Mouse (Mus musculus) lung, postnatal 36 days (tissue): Measurements from ENCODE around the gene Cttnbp2.
A peak's percentile ranks its signal among the peaks of the same experiment; 100 is the strongest.

ENCODE experiments used
- DNase-seq: peaks from one replicate; pipeline ENCODE4 v3.0.0; 2022; ENCODE audit warnings: mixed read lengths

Gene Cttnbp2

DNA sequence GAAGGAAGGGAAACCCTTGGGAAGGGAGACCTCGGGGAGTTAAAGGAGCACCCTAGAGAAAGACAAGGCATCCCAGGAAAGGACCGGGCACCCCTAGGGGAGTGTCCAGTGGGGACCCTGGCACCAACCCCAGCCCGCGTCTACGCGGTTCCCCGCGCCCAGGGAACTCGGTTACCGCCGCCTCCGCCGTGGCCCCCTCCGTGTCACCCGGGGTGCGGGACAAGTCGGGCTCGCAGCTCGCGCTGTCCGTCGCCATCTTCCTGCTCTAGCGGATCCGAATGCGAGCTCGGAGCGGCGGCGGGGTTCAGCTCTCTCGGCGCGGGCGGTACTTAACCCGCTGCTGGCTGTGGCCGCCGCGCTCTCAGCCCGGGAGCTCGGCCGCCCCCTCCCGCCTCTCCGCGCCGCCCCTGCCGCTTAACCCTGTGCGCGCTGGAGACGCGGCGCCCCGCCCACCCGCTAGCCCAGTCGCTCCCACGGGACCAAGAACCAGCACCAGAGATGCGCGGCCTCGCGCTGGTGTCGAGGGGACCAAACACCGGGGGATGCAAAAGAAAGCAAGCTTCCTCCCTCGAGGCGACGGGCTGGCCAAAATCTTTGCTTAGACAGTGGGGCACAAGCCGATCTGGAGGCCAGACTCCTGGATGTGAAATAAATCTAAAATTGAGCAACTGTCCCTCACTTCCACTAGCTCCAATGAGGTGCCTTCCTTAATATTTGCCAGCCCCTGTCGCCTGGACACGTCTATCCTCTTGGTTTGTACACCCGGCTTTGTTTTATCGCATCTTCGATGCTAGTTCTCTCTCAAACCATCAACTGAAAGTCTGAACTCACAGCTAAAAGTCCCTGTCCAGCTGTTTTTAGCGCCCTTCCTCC lies at the start of gene Cttnbp2:
TSS of gene Cttnbp2 (minus strand) at position 364 of the 873 bp plus-strand sequence.
- peak; percentile 57 for DNase-seq

DNA sequence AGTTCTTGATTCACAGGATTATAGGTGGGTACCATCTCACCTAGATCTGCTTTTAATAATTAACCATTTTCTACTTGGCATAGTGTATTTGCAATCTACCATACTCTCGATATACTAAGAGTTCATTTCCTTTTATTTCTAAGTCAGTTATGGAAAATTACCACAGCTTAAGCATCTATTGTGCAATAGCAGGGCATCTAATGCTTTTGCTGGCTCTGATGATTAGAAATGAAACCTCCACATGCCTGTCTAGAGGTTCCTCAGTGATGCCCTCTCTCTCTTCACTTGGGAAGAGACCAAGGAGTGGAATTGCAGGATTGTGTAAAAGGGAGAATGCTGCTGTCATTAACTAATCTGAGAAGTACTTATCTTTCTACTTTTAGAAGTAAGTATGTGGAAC lies 44.4 kb upstream of the Cttnbp2 start:
- DNase-seq = no peak

DNA sequence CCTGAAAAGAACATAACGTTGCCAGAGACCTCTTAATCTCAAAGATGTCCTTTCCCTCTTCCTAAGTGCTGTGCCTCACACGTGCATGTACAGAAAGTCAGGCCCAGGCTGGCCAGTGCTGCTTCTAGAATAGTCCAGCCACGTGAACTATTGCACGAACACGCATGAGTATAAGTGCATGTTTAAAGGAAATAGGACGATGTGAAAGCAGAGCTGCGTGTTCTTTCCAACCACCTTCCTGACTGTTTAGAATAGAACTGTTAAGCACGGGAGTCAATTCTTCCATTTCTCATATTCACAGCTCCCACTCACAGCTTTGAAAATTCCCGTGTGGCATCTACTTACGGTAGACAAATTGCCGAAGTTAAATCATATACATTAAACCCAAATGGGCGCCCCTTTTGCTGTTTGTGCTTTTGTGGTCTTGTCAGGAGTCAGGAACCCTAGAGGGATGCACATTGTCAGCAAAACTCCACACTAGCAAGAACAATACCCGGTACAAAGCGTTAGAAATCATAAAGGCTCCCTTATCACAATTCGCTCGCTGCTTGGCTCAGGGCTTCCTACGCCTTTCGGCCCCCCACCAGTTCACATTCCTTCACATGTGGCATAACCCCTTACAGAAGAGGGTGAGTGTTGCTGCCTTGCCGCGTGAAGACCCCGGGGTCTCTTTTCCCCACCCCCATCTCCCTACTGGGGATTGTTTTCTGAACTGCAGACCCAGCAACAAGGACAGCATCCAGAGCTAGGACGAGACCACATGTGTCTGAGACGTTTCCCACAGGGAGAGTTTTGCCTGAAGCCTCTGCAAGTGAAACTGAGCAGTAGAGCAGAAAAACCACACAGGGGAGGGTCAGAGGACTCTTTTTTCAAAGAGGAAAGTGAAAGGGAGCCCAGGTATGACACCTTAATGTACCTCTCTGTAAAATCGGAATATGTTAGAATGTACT lies 33.1 kb upstream of the Cttnbp2 start:
- DNase-seq = no peak

DNA sequence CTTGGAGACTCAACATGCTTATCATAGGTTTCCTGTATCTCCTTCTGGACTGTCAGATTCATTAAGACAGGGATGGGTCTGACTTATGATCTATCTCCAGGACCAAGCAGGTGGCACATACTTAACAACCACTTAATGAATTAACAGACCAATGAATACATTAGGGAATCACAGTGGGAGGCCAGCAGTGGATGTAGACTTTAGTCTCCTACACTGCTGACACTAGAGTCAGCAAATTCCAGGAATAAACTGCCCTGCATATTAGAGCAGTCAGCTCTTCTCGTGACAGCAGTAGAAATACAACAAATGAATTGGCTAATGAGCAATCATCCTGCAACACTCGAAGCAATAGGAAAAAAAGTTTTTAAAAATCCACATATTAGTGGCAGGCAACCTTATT lies 29.2 kb upstream of the Cttnbp2 start:
- DNase-seq = no peak

DNA sequence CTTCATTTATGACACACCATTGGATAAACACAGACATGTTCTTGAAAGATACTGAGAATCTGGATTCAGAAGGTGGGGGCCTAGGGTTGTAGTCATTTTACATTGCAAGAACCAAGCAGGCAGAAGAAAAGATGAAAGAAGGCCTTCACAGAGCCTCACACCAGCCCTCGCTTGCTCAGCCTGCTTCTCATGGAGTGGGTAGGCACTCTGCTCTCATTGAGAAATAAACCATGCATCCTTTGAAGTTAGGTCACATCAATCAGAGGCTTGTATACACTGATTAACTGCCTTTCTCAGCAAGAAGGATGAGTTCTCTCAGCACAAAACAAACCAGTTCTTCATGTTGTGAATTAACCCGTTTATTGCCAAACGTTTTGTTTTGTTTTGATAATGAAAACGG lies 25.8 kb upstream of the Cttnbp2 start:
- no peak for DNase-seq

DNA sequence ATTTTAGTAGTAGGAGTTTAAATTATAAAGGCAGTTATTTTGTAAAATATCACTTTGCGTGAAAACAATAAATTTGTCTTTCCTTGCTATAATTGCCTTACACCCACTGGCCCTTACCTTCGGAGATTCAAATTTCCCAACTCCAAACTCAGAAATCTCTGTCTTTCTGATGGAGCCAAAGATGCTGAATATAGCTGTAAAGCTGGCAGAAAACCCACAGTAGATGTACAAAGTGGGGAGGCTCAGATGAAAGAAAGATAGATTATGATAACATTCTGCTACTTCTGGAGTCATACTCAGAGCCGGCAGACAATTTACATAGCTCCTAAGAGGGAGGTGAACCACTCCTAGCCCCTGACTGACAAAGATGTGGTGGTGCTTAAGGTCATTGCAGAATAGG lies 15.8 kb upstream of the Cttnbp2 start:
- no peak for DNase-seq

DNA sequence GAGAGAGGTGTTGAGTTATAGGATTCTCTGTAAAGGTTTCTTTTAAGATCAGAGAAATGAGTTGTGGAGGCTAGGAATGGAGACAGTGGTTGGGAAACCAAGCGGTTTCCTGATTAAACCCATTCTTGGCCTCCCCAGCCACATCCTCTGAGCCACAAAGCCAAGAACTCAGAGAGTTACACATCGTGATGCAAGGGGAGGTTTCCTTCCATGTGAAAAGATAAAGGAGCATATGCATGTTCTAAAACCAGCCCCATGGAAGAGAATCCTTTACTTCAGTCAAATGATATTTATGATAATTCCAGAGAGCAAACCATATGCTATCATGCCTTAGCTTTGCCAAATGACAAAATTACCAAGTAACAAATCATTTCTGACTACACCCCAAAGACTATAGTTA lies 3.0 kb upstream of the Cttnbp2 start:
- DNase-seq = no peak

DNA sequence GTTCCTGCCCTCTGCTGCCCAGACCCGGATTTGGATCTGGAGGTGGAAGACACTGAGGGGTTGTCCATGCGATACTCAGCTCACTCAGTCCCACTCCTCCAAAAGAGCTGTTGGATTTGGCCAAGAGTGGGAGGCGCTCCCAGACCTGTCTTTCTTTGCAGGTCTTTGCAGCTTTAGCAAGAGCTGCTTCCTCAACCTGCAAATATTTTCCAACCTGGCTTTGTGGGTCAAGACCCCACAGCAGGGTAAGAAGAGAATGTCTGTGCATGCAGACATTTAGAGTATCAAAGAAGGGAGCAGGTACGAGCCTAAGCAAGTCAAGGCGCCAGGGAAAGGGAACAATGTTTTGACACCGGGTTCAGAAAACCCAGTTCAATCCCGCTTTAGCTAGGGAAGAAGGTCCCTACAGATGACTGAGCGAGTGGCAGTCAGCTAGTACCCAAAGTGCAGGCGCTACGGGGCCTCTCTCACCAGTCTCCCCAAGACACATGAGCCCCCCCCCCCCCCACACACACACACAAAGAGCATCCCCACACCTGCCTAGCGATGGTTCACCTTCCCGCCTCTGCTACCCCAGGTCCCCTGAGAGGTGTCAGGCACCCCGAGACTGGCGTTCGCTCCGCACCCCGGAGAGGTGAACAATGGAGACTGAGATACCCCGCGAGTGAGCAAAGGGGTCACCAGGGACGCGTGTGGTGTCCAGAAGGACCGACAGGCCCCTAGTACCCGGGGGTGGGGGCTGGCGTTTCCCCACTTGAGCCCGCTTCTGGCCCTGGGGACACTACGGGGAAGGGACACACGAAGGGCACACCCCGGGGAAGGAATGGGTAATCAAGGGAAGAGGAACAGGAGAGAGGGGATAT lies 801 bp downstream of the Cttnbp2 start:
- DNase-seq = no peak

DNA sequence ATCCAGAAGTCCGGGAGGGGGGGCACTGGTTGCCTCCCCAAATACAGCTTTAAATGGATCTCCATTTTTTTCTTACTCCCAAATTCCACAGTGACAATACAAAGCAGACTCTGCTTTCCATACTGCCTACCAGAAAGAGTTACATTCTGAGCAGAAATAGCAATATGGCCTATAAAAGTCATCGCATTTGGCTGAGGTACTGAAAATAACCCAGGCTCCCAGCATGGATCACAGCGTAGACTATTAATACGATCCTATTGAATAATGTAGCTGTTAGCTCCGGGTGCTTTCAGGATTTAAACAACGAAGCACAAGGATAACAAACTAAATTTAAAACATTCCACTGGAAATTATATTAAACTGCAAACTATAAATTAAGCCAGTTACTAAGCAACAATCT lies 2.8 kb downstream of the Cttnbp2 start:
- DNase-seq = no peak

DNA sequence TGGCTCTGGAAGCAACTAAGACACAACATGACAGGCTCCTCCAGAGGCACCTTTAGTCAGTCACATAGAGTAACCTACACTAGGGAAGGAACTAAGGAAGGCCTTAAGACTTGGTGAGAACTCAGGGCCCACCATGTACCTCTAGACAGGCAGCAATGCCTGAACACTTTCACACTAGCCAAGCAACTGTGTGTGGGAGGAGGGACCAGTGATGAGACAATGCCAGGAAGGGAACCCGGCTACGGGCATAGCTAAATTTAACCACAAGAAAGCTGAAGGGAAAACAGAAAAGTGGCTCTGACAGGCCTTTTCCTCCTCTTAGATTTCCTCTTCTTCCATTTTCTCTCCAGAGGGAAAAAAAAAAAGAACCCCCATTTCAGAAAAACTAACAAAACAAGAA lies 6.6 kb downstream of the Cttnbp2 start:
- DNase-seq = peak; percentile 10

DNA sequence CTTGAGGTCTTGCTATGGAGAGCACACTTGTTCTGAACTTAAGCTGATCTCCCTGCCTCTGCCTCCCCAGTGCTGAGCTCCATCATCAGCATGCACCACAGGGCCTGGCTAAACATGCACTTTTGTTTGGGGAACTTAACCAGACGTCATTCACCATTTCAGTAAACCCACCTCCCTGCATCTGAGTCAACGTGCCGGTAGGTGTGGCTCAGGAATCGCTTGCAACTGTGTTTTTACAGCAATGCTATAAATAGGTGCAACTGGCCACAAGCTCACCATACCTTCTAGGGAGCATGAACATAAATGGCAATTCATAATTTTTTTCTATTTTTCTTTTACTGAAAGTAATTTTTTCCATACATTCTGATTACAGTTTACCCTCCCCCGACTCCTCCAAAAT lies 14.8 kb downstream of the Cttnbp2 start:
- DNase-seq = no peak

DNA sequence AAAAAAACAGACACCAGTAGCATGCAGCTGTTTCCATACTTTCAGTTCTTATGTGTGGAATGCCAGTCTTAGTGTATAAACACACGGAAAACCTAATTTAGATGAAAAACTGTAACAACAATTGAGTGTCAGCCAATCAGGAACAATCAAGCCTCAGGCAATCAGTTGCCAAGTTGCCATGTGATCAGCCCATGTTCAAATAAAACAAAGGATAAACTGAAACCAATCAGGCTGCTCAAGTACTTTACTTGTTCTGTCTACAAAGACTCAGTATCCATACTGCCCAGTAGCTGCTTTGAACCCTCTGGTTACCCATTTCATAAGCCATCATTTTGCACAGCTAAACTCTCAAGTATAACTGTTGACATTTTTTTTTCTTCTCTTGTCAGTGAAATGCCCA lies 21.7 kb downstream of the Cttnbp2 start:
- no peak for DNase-seq

DNA sequence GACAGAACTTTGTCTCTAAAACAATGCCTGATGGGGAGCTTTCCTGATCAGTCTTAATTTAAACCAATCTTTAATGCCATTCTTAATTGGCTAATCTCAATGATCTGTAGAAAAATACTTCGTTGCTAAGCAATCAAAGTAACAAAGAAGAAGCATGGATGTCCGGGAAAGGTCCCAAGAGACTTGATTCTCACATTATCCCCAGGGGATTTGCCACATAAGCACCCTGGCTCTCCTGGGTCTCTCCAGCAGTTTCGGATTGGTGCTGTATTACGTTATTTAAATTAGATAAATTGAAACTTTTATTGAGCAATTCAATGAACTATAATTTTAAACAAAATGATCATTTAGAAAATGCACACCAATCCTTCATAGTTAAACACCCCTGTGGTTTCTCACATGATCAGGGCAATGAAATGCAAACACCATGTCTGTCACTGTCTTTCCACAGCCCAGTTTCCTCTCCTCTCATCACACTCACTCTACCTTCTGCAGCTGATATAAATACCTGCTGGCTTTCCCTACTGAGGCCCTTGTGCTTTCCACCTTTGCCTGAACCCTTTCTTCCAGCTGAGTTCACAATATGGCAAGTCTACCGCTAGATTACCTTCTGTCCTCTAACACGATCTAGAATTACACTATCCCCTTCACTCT lies 22.3 kb downstream of the Cttnbp2 start:
- no peak for DNase-seq

DNA sequence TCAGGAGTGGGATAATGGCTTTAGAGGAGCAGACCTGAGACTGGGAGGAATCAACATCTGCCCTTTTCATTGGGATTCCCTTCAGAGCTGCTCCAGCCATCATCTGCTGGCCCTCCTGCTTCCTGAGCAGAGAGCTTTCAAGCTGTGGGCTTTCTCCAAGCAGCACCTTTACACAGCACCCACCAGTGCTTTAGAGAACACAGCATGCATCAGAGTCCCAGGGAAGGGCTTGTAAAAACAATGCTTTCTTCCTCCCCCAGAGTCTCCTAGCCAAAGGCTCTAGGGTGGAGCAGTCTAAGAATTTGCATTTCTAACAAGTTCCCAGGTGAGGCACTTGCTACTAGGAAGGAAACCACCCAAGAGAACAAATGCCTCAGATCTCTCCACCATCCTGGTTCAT lies 29.6 kb downstream of the Cttnbp2 start:
- no peak for DNase-seq

DNA sequence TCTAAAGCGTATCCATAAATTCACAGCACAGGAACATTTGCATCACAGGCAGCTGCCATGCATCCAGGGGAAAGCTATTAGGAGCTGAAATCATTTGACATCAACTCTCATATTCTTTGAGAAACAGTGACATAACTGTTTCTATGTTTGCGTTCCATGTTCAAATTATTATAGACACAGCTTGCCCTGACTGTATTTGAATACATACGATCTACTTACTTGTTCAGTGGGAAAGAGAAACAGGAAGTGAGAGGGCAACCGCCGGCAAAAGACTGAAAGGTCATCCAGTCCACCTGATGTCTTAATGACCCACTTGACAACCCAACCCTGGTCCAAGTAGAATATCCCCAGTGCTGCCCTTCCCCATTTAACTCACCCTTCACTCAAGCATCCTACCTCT lies 30.6 kb downstream of the Cttnbp2 start:
- DNase-seq = no peak

DNA sequence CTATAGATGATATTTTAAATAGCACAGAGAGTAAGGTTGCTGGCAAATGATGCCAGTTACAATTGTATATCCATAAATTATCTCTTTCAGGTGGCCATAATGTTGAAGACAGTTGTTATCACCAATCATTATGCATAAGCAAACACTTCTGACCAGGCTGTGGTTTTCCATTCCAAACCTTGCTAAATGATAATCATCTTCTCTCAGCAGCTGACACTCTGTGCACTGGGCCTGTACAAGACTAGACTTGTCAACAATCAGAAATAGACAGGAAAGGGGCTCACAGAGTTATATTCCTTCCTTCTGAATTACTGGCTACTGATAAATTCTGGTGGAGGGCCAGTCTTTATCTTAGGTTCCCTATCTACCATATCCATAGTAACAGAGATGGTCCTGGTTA lies 32.1 kb downstream of the Cttnbp2 start:
- DNase-seq = no peak

DNA sequence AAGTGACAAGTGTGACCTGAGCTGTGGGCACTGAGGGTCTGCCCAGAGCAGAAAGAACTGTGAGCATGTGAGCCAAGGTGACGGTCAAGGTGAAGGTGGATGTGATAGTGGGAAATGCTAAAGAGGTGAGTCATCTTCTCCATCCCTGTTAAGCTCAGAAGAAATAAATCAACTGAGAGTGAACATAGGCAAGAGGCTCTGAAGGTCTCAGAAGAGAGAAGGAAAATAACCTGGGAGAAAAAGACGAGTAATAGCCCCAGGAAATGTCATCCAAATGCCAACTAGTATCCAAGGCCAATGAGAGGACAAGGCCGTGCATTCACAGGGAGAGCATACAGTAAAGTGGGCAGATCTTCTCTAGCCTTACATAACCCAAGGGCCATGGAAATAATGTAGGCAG lies 32.9 kb downstream of the Cttnbp2 start:
- DNase-seq = no peak

DNA sequence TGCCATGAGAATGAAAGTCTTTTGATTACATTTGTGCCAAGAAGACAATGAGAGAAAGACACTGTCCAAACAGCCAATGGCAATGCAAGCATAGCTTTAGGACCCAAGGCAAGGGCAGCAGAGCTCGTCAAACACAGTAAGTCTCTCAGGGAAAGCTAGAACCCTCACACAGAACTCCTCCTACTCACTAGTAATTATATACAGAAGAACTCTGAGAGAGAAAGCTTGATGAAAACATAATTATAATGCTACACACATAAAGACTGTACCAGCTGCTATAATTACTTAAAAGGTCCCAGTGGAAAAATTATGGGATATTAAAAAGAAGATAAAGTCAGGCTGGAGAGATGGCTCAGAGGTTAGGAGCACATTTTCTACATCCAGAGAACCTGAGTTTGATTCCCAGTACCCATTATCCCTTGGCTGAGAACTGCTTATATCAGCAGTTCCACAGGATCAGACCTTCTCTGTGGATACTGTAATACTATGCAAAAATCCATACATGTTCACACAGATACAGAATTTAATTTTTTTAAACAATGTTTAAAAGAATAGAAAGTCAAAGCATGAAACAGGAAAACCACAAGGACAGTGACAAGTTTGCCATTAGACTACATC lies 37.2 kb downstream of the Cttnbp2 start:
- DNase-seq = no peak

DNA sequence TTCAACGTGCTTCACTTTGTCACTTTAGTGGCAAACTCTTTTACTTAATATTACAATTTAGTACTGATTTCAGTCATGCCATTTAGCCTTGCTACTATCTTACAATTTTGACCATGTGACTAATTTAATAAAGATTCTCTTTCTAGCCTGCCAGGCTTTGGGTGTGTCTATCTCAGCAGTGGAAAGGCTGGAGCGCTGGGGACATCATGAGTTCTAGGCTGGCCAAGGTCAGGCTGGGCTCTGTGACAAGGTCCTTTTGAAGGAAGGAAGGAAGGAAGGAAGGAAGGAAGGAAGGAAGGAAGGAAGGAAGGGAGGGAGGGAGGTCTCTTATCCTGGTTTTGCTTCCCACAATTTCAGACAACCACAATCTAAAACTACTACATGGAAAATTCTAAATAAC lies 39.7 kb downstream of the Cttnbp2 start:
- no peak for DNase-seq

DNA sequence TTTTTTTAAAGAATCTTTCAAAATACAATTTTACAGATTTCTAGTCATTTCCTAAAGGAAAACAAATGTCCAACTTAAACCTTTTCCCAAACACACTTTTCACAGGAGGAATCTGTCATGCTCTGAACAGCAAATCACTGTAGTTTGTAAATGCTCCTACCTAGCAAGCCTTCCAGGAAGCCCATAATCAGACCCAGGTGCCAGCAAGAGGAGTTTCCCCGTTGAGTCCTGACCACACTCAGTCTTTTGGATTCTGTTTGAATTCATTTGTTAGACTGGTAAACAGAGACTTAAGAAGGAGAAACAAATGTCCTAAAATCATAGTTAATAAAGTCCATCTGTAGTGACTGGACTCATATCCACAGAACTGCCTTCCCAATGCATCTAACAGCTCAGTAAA lies 40.1 kb downstream of the Cttnbp2 start:
- no peak for DNase-seq

DNA sequence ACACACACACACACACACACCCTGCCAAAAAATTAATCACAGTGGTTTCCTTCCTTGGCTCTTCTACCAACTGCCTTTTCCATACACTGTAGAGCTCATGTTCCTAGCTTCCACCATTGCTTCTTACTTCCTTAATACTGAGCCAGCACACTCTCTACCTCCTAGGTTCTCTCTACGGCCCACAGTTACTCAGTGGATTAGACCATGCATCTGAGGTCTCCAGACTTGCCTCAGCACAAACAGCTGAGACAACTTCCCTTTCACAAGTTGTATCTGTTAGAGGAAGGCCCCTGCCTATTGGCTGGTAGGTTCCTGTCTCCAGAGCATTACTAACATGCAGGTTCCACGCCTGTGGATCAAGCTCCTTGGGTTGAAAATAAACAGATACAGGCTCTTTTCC lies 45.4 kb downstream of the Cttnbp2 start:
- no peak for DNase-seq

DNA sequence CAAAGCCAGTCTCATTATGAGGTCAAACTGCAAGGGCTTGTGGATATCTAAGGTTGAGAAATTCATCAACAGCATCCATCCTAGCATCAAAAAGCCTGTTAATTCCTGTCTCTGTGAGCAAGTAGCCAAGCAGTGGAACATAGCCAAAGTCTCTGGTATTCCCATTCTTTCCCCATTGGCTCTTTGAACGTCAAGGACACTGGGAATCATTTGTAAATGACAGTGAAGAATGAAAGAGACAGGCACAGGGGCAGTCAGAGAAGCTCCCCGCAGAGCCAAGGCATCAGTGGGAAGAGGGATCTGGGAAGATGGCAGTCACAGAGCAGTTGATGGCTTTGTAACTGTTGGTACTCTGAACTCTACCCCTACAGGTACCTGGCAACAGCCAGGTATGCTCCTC lies 46.9 kb downstream of the Cttnbp2 start:
- DNase-seq = no peak
